Mouse (Mus musculus): ENCODE measurements around the gene Hsf4. TPM values are rescaled to one million over a fixed set of nuclear protein-coding genes. Genes with fewer than 3 reads are reported as not detected.

The Hsf4 gene
- total RNA-seq (2014; rRNA removed) = 4.4 and 4.8 TPM in 2 replicates
- 9.4 and 11.0 TPM in 2 replicates for polyA plus RNA-seq (2012; rRNA removed)

DNA sequence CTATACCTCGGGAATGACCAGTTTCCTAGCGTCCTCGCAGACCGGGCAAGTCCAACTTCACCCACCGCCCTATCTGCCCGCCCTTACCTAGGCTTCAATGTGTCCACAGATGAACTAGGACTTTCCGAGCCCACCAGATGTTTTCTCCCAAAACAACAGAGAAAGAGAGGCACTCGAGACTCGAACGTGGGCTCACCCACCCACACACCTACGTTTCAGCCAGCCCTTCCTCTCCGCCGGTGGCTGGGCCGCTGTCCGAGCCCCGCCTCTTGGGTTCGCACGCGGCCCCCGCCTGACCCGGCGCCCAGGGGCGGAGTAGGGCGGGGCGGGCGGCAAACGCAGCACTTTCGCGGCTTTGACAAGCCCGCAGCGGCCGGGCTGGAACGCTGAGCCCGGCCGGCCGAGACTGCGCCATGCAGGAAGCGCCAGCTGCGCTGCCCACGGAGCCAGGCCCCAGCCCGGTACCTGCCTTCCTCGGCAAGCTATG is at the start of gene Hsf4:
Hsf4 (plus strand) TSS at position 341 of the 487 bp plus-strand sequence.
- H3K9ac ChIP-seq (ENCODE audit: low read depth, low read length) = peak within 1 kb of the TSS; percentile 92
- H3K36me3 ChIP-seq (ENCODE audit: control insufficient read depth, insufficient read depth, low read length) = no peaks in the 10 kb centered on the region
- H3K4me1 ChIP-seq (ENCODE audit: control insufficient read depth, insufficient read depth, low read length) = peaks cover 18% of the 10 kb centered on the region
- TF ChIP-seq CTCF (IDR thresholded peaks at IDR 0.05; ENCODE audit: low read depth, low read length) = no peak
- TF ChIP-seq POLR2A (IDR thresholded peaks at IDR 0.05; ENCODE audit: extremely low read depth, insufficient read depth, low read length) = peak; percentile 75
- H3K27me3 ChIP-seq (ENCODE audit: control insufficient read depth, insufficient read depth, low read length) = no peaks in the 10 kb centered on the region
- H3K79me2 ChIP-seq (ENCODE audit: control insufficient read depth, insufficient read depth, low read length) = peaks cover 7% of the 10 kb centered on the region
- 1% methylated on average over 42 of the region's 42 CpGs for WGBS
- peak within 1 kb of the TSS; percentile 86 for H3K27ac ChIP-seq (replicated peaks; ENCODE audit: insufficient read depth, low read depth, low read length)
- DNase-seq (ENCODE audit: extremely low read depth, low read depth, low spot score) = peak; percentile 62
- H3K4me3 ChIP-seq (ENCODE audit: insufficient read depth, low read depth, low read length) = peak within 1 kb of the TSS; percentile 78

DNA sequence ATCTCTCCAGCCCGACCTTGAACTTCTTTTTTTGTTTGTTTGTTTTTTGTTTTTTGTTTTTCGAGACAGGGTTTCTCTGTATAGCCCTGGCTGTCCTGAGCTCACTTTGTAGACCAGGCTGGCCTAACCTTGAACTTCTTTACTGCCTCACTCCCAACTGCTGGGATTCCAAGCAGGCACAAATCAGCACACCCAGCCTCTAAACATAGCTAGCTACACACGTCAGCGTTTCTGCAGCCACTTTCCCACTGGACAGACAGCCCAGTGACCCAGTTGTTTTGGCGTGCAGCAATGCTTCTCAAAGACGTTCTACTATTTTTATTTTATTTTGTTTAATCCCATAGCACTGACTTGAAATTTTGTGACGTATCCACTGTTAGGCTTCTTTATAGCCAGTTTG is 45.8 kb upstream of the Hsf4 start:
- no peak for DNase-seq (ENCODE audit: extremely low read depth, low read depth, low spot score)
- TF ChIP-seq POLR2A (IDR thresholded peaks at IDR 0.05; ENCODE audit: extremely low read depth, insufficient read depth, low read length) = no peak
- no peaks in the 10 kb centered on the region for H3K27me3 ChIP-seq (ENCODE audit: control insufficient read depth, insufficient read depth, low read length)
- H3K4me1 ChIP-seq (ENCODE audit: control insufficient read depth, insufficient read depth, low read length) = peaks cover 11% of the 10 kb centered on the region
- H3K4me3 ChIP-seq (ENCODE audit: insufficient read depth, low read depth, low read length) = no peak overlapping the region
- no peak overlapping the region for H3K9ac ChIP-seq (ENCODE audit: low read depth, low read length)
- H3K79me2 ChIP-seq (ENCODE audit: control insufficient read depth, insufficient read depth, low read length) = peaks cover 17% of the 10 kb centered on the region; the same call in 1 of the 2 replicates
- H3K36me3 ChIP-seq (ENCODE audit: control insufficient read depth, insufficient read depth, low read length) = peaks cover 7% of the 10 kb centered on the region
- H3K27ac ChIP-seq (replicated peaks; ENCODE audit: insufficient read depth, low read depth, low read length) = no peak overlapping the region
- 72% methylated on average over 7 of the region's 7 CpGs for WGBS

DNA sequence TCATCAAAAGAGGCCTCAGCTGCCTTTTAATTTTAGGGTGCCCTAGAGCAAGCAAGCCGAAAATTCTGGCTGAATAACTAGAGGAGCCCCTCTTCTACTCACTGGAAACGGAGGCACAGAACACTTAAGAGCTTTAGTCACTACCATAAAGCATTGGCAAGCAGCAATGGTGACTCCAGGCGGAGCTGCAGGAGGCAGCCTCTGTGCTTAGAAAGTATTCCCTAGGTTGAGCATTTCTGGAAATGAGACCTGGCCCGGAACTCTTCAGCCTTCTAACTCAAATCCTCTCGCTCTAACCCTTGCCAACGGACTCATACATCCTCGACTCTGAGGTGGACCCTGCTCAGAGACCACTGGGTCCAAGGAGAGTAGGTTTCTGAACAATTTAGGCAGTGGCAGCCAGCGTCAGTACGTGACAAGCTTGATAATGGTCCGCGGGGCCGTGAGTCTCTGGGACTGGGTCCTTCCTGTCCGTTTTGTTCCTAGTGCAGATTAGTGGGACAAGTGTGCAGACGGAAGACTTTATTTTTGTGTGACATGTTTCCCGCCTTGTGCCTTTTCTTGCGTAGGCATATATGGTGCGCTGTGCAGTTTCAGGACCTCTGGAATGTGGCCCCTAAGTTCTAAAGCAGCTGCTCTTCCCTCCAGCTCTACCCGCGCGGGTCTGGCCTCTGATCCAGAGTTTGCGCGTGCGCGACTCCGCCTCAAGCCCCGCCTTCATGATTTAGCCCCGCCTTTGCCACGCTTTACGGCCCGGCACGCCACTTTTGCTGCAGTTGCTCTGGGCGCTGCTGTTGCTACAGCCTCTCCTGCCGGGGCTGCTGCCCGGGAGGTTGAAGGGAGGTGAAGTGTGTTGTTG is 45.0 kb upstream of the Hsf4 start, which contains the start of gene D230025D16Rik:
D230025D16Rik (plus strand) TSS at position 733 of the 859 bp plus-strand sequence.
- peaks cover 17% of the 10 kb centered on the region for H3K4me1 ChIP-seq (ENCODE audit: control insufficient read depth, insufficient read depth, low read length)
- no peaks in the 10 kb centered on the region for H3K27me3 ChIP-seq (ENCODE audit: control insufficient read depth, insufficient read depth, low read length)
- H3K79me2 ChIP-seq (ENCODE audit: control insufficient read depth, insufficient read depth, low read length) = peaks cover 19% of the 10 kb centered on the region; the same call in 1 of the 2 replicates
- TF ChIP-seq POLR2A (IDR thresholded peaks at IDR 0.05; ENCODE audit: extremely low read depth, insufficient read depth, low read length) = peak; percentile 98
- no peak for TF ChIP-seq CTCF (IDR thresholded peaks at IDR 0.05; ENCODE audit: low read depth, low read length)
- DNase-seq (ENCODE audit: extremely low read depth, low read depth, low spot score) = peak; percentile 83
- peak within 1 kb of the TSS; percentile 98 for H3K27ac ChIP-seq (replicated peaks; ENCODE audit: insufficient read depth, low read depth, low read length)
- WGBS = 4% methylated on average over 34 of the region's 34 CpGs
- H3K9ac ChIP-seq (ENCODE audit: low read depth, low read length) = peak within 1 kb of the TSS; percentile 98
- H3K36me3 ChIP-seq (ENCODE audit: control insufficient read depth, insufficient read depth, low read length) = peaks cover 10% of the 10 kb centered on the region
- H3K4me3 ChIP-seq (ENCODE audit: insufficient read depth, low read depth, low read length) = peak within 1 kb of the TSS; percentile 93

DNA sequence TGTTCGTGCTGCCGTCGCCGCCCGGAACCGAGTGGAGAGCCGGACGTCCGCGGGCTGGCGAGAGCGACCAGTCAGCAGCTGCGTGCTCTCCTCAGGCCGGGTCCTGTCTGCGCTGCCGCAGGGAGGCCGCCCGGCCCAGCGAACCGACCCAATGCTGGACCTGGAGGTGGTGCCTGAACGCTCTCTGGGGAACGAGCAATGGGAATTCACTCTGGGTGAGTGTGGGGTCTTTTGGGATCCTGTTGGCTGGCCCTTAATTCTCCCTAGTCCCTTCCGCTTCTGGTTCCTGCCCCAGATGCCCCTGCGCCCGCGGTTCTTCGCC is 44.4 kb upstream of the Hsf4 start:
- Histone ChIP-seq H3K4me1 (ENCODE audit: control insufficient read depth, insufficient read depth, low read length) (peaks cover 18% of the 10 kb centered on the region), H3K79me2 (ENCODE audit: control insufficient read depth, insufficient read depth, low read length) (peaks cover 24% of the 10 kb centered on the region; the same call in 1 of the 2 replicates), H3K9ac (ENCODE audit: low read depth, low read length) (peak overlapping the region; percentile 98), H3K27me3 (ENCODE audit: control insufficient read depth, insufficient read depth, low read length) (no peaks in the 10 kb centered on the region), H3K36me3 (ENCODE audit: control insufficient read depth, insufficient read depth, low read length) (peaks cover 15% of the 10 kb centered on the region), H3K27ac (replicated peaks; ENCODE audit: insufficient read depth, low read depth, low read length) (peak overlapping the region; percentile 98), H3K4me3 (ENCODE audit: insufficient read depth, low read depth, low read length) (peak overlapping the region; percentile 93)
- WGBS = under 1% methylated on average over 27 of the region's 27 CpGs
- no peak for DNase-seq (ENCODE audit: extremely low read depth, low read depth, low spot score)
- TF ChIP-seq POLR2A (IDR thresholded peaks at IDR 0.05; ENCODE audit: extremely low read depth, insufficient read depth, low read length) (no peak), CTCF (IDR thresholded peaks at IDR 0.05; ENCODE audit: low read depth, low read length) (no peak)

DNA sequence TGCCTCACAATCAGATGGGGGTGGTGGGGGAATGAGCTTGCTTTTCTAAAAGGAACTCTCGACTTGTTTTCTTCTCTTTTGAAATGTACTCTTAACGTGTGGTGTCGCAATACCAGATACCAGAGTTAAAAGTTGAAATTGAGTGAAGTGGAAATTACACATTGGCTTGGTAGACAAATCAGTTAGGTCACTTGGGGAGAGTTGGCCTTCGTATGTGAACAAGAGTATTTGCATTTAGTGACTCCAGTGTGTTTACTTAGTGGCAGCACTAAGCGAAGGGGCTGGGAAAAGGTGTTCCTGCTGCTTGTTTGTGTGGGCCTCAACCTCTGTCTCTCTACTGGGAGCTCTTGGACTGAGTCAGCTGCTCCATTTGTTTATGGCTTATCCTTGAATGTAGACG is 43.7 kb upstream of the Hsf4 start:
- TF ChIP-seq POLR2A (IDR thresholded peaks at IDR 0.05; ENCODE audit: extremely low read depth, insufficient read depth, low read length) (no peak), CTCF (IDR thresholded peaks at IDR 0.05; ENCODE audit: low read depth, low read length) (no peak)
- peak overlapping the region; percentile 98 for H3K27ac ChIP-seq (replicated peaks; ENCODE audit: insufficient read depth, low read depth, low read length)
- H3K4me1 ChIP-seq (ENCODE audit: control insufficient read depth, insufficient read depth, low read length) = peaks cover 20% of the 10 kb centered on the region
- H3K36me3 ChIP-seq (ENCODE audit: control insufficient read depth, insufficient read depth, low read length) = peaks cover 21% of the 10 kb centered on the region
- WGBS = 2% methylated on average over 6 of the region's 6 CpGs
- H3K27me3 ChIP-seq (ENCODE audit: control insufficient read depth, insufficient read depth, low read length) = no peaks in the 10 kb centered on the region
- peak overlapping the region; percentile 93 for H3K4me3 ChIP-seq (ENCODE audit: insufficient read depth, low read depth, low read length)
- DNase-seq (ENCODE audit: extremely low read depth, low read depth, low spot score) = peak; percentile 99
- peak overlapping the region; percentile 98 for H3K9ac ChIP-seq (ENCODE audit: low read depth, low read length)
- peaks cover 28% of the 10 kb centered on the region; the same call in 1 of the 2 replicates for H3K79me2 ChIP-seq (ENCODE audit: control insufficient read depth, insufficient read depth, low read length)
